Mouse (Mus musculus): Measurements from ENCODE around the gene Tnni3.
"Not testable (repeated sequence)": the region's sequence is repeated elsewhere in the genome, so short reads cannot be mapped to it uniquely, and the experiment has no call there.

Tnni3 gene

GRCm38 (mm10) chr7:4524212-4524922 lies at the start of gene Tnni3:
Gene Tnni3, minus strand, starts transcription at chr7:4524229.
- DNase-seq (ENCODE audit: low spot score) = peak; percentile 58

DNA sequence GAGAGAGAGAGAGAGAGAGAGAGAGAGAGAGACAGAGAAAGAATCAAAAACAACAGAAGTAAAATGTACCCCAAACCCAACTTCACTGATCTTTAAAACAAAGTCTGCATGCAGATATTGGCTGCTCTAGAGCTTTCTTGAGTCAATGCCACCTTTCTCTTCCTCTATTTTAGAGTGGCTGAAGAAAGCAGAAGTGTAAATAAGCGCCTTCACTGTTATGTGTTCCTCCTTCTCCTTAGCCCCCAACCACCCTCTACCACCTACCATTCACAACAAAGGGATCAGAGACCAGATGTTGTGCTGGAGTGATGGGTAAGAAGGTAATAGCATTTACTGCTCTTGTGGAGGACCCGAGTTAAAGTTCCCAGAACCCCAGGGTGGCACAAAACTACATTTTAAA lies 48.3 kb upstream of the Tnni3 start:
- not testable (repeated sequence) for DNase-seq (ENCODE audit: low spot score)

DNA sequence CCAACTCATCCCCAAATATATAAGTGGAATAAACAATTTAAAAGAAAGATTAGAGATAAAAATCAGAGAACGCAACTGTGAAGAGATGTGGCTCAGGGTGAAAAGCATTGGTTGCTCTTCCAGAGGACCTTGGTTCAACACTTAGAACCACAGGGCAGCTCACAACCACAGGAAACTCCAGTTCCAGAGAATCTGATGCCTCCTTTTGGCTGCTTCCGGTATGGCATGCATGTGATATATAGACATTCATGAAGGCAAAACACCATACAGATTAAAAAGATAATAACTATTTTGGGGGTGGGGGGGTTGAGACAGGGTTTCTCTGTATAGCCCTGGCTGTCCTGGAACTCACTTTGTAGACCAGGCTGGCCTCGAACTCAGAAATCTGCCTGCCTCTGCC lies 38.6 kb upstream of the Tnni3 start:
- DNase-seq (ENCODE audit: low spot score) = no peak

DNA sequence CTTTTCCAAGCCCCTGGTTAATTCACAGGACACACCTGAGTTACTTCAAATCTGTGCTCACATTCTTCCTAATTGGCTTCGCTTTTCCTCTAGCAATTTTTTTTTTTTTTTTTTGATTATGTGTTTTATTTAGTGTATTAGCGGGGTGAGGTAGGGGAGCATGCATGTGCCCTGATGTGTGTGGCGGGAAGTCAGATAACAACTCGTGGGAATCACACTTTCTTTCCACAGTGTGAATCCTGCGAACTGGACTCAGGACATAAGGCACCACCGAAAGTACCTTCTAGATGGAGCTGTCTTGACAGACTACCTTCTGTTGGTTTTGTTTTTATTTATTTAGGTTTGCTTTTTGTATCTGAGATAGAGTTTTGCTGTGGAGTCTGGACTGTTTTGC lies 33.1 kb upstream of the Tnni3 start:
- no peak for DNase-seq (ENCODE audit: low spot score)

- DNase-seq (ENCODE audit: low spot score) = peak; percentile 78
These were observed 32.5 kb upstream of the Tnni3 start for GRCm38 (mm10) chr7:4556256-4557166.

- peak; percentile 14 for DNase-seq (ENCODE audit: low spot score)
These were observed 23.2 kb upstream of the Tnni3 start, which contains the start of gene Syt5 for GRCm38 (mm10) chr7:4547221-4547641. Gene Syt5, minus strand, starts transcription at chr7:4547541.

DNA sequence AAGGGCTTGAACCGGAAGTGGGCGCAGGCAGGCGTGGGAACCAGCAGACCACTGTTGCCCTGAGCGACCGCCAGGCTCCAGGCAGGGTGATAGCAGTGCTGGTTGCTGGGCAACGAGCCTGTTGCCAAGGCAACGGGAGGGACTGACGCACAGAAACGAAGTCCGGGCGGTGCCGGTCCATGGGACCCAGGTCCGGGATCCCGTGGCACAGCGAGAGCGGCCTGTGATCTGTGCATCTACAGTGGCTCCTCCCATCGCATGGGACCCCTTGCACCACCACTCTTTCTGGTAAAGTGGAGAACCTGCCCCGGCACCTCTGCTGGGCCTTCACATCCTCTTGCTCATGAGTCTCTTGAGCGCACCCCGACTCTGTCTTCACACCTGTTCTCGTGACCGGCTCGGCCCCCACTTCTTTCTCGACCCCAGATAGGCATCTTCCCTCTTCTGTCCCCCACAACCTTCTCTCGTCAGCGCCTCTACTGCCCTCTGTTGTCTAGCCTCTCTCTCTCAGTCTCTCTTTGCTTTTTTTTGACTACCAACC lies 22.6 kb upstream of the Tnni3 start:
- DNase-seq (ENCODE audit: low spot score) = no peak

- no peak for DNase-seq (ENCODE audit: low spot score)
These were observed 22.0 kb upstream of the Tnni3 start for GRCm38 (mm10) chr7:4546050-4546449.

- no peak for DNase-seq (ENCODE audit: low spot score)
These were observed 18.0 kb upstream of the Tnni3 start for GRCm38 (mm10) chr7:4542013-4542412.

- DNase-seq (ENCODE audit: low spot score) = no peak
These were observed 17.3 kb upstream of the Tnni3 start for GRCm38 (mm10) chr7:4541344-4541743.

DNA sequence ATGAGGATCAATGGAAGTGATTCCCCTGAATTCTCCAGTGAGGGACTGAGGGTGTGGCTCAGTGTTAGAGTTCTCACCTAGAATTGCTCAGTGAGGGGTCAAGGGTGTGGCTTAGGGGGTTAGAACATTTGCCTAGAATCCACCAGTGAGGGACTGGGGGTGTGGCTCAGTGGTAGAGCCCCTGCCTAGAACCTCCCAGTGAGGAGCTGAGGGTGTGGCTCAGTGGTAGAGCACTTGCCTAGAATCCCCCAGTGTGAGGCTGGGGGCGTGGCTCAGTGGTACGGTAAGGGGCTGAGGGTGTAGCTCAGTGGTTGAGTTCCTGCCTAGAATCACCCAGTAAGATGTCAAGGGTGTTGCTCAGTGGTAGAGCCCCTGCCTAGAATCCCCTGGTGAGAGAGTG lies 15.0 kb upstream of the Tnni3 start:
- DNase-seq (ENCODE audit: low spot score) = no peak

- DNase-seq (ENCODE audit: low spot score) = no peak
These were observed 13.2 kb upstream of the Tnni3 start for GRCm38 (mm10) chr7:4537181-4537580.

GRCm38 (mm10) chr7:4536369-4536768 lies 12.3 kb upstream of the Tnni3 start:
- DNase-seq (ENCODE audit: low spot score) = no peak

DNA sequence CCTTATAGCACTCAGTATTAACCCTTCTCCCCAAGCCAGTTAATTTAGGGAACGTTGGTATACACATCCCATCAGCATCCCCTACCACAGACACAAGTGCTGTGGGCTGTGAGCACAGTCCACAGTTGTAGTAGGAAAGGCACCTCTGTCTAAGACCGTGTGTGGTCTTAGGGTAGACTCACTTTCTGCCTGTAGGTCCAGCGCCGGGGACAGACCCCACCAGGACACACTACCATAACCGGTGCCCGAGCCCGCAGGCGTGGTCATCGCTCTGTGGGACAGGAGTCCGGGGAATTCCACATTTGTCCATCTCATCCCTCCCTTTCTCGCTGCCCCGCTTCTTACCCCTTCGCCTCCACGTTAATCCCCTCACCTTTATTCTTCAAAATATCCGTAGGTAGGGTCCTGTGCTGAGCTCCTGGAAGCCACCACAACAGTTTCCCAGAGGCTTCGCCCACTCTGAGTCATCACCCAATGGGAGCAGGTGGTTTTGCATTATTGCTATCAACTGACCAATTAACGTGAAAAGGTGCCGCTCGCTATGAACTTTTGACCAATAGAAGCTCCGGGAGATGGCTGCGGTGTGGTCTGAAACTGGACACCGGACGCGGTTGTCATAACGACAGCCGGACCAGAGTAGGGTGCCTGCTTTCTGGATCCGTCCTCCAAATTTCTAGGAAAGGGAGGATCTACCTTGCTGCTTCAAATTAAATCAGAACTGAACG lies 8.1 kb upstream of the Tnni3 start, which contains the start of gene Dnaaf3:
Dnaaf3 (minus strand) TSS at position 449 of the 725 bp plus-strand sequence.
- no peak for DNase-seq (ENCODE audit: low spot score)

DNA sequence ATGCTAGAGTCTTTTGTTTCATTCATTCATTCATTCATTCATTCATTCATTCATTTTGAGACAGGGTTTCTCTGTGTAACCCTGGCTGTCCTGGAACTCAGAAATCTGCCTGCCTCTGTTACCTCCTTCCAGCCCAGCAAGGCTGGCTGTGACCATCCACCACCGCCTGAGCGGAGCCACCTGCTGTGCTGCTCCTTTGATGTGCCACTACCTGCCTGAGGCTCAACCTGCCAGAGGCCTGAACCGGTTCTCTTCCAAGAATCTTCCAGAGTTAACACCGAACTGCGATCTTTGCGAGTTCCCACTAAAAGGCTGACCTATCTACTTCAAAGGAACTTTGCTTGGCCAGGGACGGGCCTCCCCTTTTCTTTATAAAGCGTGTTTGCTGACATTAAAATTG lies 6.1 kb upstream of the Tnni3 start:
- DNase-seq (ENCODE audit: low spot score) = not testable (repeated sequence)

DNA sequence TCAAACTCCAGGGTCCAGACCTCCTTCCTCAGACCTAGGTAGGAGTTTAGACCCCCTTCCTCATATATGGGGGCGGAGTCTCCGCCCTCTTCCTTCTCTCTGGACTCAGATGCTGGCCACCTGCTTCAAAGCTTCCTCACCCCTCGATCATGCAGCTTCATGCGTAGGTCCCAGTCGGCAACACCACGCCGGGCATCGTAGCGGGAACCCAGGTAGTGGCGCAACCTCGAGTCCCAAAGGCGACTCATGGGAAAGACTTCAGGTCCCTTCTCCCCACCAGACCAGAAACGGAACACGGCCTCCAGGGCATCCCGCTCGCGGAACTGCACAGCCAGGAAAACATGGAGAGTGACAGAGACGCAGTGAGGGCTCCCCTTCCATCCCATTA lies 3.3 kb upstream of the Tnni3 start:
- no peak for DNase-seq (ENCODE audit: low spot score)

DNA sequence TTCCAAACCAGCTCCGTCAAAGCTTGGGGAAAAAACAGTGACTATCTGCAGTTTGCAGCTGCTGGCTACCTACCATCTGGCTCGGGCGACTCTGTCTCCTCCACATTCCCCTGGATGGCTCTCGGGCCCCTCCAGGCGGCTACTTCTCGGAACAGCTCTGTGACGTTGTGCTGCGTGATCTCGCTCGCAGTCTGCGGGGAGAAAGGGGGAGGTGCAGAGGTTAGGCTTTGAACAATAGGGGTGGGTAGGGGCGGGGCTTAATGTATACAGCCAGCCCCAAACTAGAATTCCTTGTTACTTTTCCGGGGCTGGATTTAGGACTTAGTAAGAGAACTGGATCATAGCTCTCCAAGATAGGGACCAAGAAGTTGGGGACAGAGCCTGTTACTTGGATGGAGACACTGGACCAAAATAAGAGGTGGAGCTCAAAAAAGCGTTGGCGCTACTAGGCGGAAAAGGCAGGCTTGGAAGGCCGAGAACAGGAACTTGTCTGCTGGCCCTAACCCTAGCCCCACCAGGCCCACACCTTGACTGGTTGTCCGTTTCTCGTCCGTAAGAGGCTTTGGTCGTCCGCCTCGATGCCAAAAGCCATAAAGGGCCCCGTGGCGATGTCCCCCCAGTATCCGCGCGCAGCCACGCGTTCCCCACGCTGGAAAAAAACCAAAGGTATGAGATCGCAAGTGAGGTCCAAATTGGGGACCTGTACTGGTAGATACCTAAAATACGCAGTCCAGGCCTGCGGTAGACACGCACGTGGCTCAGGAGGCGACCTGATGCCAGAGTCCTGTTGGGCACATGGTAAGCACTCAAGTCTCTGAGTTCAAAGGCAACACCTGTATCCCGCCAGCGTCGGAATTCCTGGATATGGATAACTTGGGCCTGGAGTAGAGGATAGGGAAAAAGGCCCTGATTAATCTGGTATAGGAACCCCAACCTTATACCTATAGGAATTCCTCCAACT lies 2.6 kb upstream of the Tnni3 start:
- DNase-seq (ENCODE audit: low spot score) = peak; percentile 75

GRCm38 (mm10) chr7:4523205-4524130 lies 561 bp downstream of the Tnni3 start:
- no peak for DNase-seq (ENCODE audit: low spot score)

DNA sequence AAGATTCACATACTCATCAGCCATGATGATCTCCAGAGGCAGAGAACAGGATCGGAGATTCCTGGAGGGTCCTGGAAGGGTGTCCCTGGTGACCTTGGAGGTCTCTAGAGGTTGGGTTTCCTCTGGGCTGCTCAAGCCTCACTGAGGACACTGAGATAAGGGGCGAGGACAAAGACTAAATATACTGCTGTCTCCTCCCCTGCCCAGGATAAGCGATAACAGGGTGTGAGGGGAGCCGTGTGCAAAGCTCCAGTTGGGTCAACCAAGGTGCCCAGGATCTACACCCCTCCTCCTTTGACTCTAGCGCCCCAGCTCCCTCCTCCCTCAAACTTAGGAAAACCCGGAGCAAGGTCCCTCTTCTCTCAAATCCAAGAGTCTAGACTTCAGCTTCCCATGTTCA lies 1.7 kb downstream of the Tnni3 start:
- DNase-seq (ENCODE audit: low spot score) = no peak

Data from T-cell, adult 2 months (primary cell).